Mouse (Mus musculus): ENCODE measurements around the gene Rc3h1. TPM values are rescaled to one million over a fixed set of nuclear protein-coding genes. Genes with fewer than 3 reads are reported as not detected.
A peak's percentile ranks its signal among the peaks of the same experiment; 100 is the strongest.

The Rc3h1 gene
- polyA plus RNA-seq, 1 experiment from 2014 or later: 3.8 TPM

- Histone ChIP-seq H3K9me3 (replicated peaks) (no peaks in the 10 kb centered on the region), H3K36me3 (peaks cover 7% of the 10 kb centered on the region; the same call in 1 of the 2 replicates), H3K4me2 (peak overlapping the region; percentile 41), H3K27ac (no peak overlapping the region), H3K27me3 (no peaks in the 10 kb centered on the region), H3K4me1 (replicated peaks) (0 out of 2 replicates have a peak, but pooled peaks cover 4% of the 10 kb centered on the region), H3K9ac (no peak overlapping the region), H3K4me3 (replicated peaks) (peak overlapping the region; percentile 49)
- ATAC-seq (ENCODE audit: low read depth): no peak
- 78% methylated on average over 15 of the region's 15 CpGs for WGBS (ENCODE audit: insufficient replicate concordance)
- DNase-seq: no peak
Measured at GRCm38 (mm10) chr1:160989395-160989794, 83.2 kb downstream of the Rc3h1 start.

- WGBS (ENCODE audit: insufficient replicate concordance): 51% methylated on average over 6 of the region's 6 CpGs
- no peak overlapping the region for H3K4me2 ChIP-seq
- DNase-seq: no peak
Measured at GRCm38 (mm10) chr1:160993851-160994250, 87.6 kb downstream of the Rc3h1 start.

DNA sequence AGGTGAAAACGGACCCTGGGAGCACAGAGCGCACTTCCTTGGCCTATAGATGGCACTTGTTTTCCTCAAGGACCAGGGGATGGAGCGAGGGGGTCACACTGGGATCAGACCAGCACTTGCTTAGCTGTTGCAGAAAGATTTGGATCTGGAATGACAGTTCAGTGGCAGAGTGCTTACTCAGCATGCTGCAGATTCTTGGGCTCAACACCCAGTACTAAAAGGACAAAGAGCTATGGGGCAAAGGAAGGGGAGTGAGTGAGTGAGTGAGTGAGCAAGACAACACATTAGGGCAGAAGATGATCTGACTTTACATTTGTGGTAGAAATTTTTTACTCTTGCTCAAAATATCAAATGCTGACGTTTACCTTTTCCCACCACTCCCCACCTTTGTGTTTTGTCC, 98.7 kb downstream of the Rc3h1 start:
- Histone ChIP-seq H3K4me1 (replicated peaks) (no peaks in the 10 kb centered on the region), H3K27me3 (no peaks in the 10 kb centered on the region), H3K36me3 (peaks cover 12% of the 10 kb centered on the region; the same call in 1 of the 2 replicates), H3K4me2 (no peak overlapping the region), H3K9ac (no peak overlapping the region), H3K27ac (no peak overlapping the region), H3K9me3 (replicated peaks) (no peaks in the 10 kb centered on the region), H3K4me3 (replicated peaks) (no peak overlapping the region)
- DNase-seq (no peak), ATAC-seq (ENCODE audit: low read depth) (no peak)
- 64% methylated on average over 4 of the region's 4 CpGs for WGBS (ENCODE audit: insufficient replicate concordance)

More at GRCm38 (mm10) chr1:160993851-160994250, 87.6 kb downstream of the Rc3h1 start:
- no peak for ATAC-seq (ENCODE audit: low read depth)
- Histone ChIP-seq H3K4me3 (replicated peaks) (no peak overlapping the region), H3K27me3 (no peaks in the 10 kb centered on the region), H3K4me1 (replicated peaks) (0 out of 2 replicates have a peak, but pooled peaks cover 4% of the 10 kb centered on the region), H3K36me3 (peaks cover 16% of the 10 kb centered on the region), H3K9ac (no peak overlapping the region), H3K27ac (no peak overlapping the region), H3K9me3 (replicated peaks) (no peaks in the 10 kb centered on the region)

GRCm38 (mm10) chr1:161005526-161005925, 99.3 kb downstream of the Rc3h1 start:
- Histone ChIP-seq H3K27ac (no peak overlapping the region), H3K27me3 (no peaks in the 10 kb centered on the region), H3K4me1 (replicated peaks) (no peaks in the 10 kb centered on the region), H3K4me2 (no peak overlapping the region), H3K4me3 (replicated peaks) (no peak overlapping the region), H3K9ac (no peak overlapping the region), H3K36me3 (peaks cover 12% of the 10 kb centered on the region; the same call in 1 of the 2 replicates), H3K9me3 (replicated peaks) (no peaks in the 10 kb centered on the region)
- DNase-seq (no peak), ATAC-seq (ENCODE audit: low read depth) (no peak)
- WGBS (ENCODE audit: insufficient replicate concordance): 48% methylated on average over 3 of the region's 3 CpGs

DNA sequence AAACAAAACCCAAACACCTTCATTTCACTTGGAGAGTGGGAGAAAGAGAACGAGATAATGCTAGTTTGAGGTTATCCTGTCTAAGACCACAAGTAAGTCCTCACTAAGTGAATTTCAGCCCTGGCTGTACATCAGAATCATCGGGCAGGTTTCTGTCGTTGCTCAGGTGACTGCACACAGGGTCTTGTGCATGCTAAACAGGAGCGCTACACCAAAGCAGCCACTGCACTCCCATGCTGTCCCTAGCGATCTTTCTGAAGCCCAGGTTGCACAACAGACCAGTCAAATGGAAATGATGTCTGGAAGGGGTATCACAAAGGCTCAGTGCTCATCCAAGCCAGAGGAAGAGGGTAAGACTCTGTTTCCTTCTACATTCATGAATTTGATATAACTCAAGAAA, 100.3 kb downstream of the Rc3h1 start:
- DNase-seq (no peak), ATAC-seq (ENCODE audit: low read depth) (no peak)
- no peaks in the 10 kb centered on the region for H3K27me3 ChIP-seq
- H3K27ac ChIP-seq: no peak overlapping the region
- peaks cover 12% of the 10 kb centered on the region; the same call in 1 of the 2 replicates for H3K36me3 ChIP-seq
- no peak overlapping the region for H3K9ac ChIP-seq
- H3K9me3 ChIP-seq (replicated peaks): no peaks in the 10 kb centered on the region
- no peak overlapping the region for H3K4me2 ChIP-seq
- H3K4me3 ChIP-seq (replicated peaks): no peak overlapping the region
- H3K4me1 ChIP-seq (replicated peaks): no peaks in the 10 kb centered on the region
- 70% methylated on average over 5 of the region's 5 CpGs for WGBS (ENCODE audit: insufficient replicate concordance)

DNA sequence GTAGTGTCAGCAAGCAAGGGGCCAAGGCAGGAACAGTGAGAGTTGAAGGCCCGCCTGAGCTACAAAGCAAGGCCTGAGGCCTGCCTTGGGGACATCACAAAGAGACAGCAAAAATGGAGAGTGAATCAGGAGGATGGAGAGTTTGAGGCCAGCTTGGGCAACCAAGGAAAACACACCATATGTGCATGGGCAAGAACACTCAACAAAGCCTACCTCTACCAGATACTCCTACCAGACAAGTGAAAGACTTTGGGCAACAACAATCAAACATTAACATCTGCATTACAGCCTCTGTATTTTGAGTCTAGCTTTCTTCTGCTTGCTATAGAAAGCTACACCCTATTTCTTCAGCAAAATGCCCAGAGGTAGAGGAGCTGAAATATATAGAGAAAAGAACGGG, 101.8 kb downstream of the Rc3h1 start:
- peaks cover 11% of the 10 kb centered on the region for H3K36me3 ChIP-seq
- no peaks in the 10 kb centered on the region for H3K9me3 ChIP-seq (replicated peaks)
- no peaks in the 10 kb centered on the region for H3K4me1 ChIP-seq (replicated peaks)
- DNase-seq (no peak), ATAC-seq (ENCODE audit: low read depth) (no peak)
- 63% methylated on average over 2 of the region's 2 CpGs for WGBS (ENCODE audit: insufficient replicate concordance)
- H3K4me2 ChIP-seq: no peak overlapping the region
- H3K27me3 ChIP-seq: no peaks in the 10 kb centered on the region
- no peak overlapping the region for H3K4me3 ChIP-seq (replicated peaks)
- H3K9ac ChIP-seq: no peak overlapping the region
- H3K27ac ChIP-seq: no peak overlapping the region

GRCm38 (mm10) chr1:161010436-161010835, 104.2 kb downstream of the Rc3h1 start:
- H3K36me3 ChIP-seq: peaks cover 4% of the 10 kb centered on the region
- H3K27ac ChIP-seq: no peak overlapping the region
- DNase-seq (no peak), ATAC-seq (ENCODE audit: low read depth) (no peak)
- no peak overlapping the region for H3K4me3 ChIP-seq (replicated peaks)
- H3K27me3 ChIP-seq: no peaks in the 10 kb centered on the region
- no peak overlapping the region for H3K4me2 ChIP-seq
- no peaks in the 10 kb centered on the region for H3K4me1 ChIP-seq (replicated peaks)
- no peak overlapping the region for H3K9ac ChIP-seq
- 81% methylated on average over 4 of the region's 4 CpGs for WGBS (ENCODE audit: insufficient replicate concordance)
- no peaks in the 10 kb centered on the region for H3K9me3 ChIP-seq (replicated peaks)

DNA sequence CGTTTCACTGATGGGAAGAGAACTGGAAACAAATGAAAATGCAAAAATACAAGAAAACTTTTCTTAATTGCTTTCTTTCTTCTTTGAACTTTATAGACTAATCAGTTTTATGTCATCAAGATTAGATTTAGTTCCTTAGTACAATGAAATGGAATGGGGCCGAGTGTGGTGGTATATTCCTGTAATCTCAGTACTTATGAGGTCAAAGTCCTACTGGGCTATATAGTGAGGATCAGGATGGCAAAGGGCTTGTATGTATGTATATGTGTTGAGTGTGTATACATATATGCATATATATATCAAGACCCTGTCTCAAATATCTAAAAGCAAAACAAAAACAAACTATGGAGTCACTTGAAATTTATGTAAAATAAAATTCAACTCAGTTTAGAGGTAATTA, 110.2 kb downstream of the Rc3h1 start:
- ATAC-seq (ENCODE audit: low read depth): no peak
- no peaks in the 10 kb centered on the region for H3K9me3 ChIP-seq (replicated peaks)

DNA sequence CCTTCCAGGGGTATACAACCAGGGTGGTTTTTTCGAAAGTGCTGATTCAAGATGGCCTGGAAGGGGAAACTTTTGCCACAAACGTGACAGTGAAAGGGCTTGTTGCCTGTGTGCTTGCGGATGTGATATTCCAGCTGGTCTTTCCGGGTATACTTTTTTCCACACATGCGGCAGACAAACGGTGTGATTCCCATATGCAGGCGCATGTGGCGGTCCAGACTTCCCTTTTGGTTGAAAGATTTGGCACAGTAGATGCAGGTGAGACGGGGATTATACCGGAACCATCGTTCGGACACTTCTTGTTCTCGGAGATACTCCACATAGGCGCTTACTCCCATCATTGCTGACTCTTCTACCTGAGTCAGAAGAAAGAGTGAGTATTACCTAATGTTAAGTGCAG, 113.8 kb downstream of the Rc3h1 start:
- H3K9ac ChIP-seq: no peak overlapping the region
- no peaks in the 10 kb centered on the region for H3K27me3 ChIP-seq
- no peaks in the 10 kb centered on the region for H3K9me3 ChIP-seq (replicated peaks)
- H3K27ac ChIP-seq: no peak overlapping the region
- no peak overlapping the region for H3K4me3 ChIP-seq (replicated peaks)
- DNase-seq (no peak), ATAC-seq (ENCODE audit: low read depth) (no peak)
- 88% methylated on average over 14 of the region's 14 CpGs for WGBS (ENCODE audit: insufficient replicate concordance)
- peaks cover 22% of the 10 kb centered on the region for H3K36me3 ChIP-seq
- H3K4me1 ChIP-seq (replicated peaks): no peaks in the 10 kb centered on the region
- no peak overlapping the region for H3K4me2 ChIP-seq

More for the DNA sequence above, 110.2 kb downstream of the Rc3h1 start:
- Histone ChIP-seq H3K36me3 (peaks cover 26% of the 10 kb centered on the region), H3K4me1 (replicated peaks) (no peaks in the 10 kb centered on the region), H3K27ac (no peak overlapping the region), H3K9ac (no peak overlapping the region), H3K4me2 (no peak overlapping the region), H3K27me3 (no peaks in the 10 kb centered on the region), H3K4me3 (replicated peaks) (no peak overlapping the region)
- DNase-seq: no peak
- whole genome bisulfite sequencing (ENCODE audit: insufficient replicate concordance): 61% methylated on average over 2 of the region's 2 CpGs

Other genes with a start within 250 kb of the Rc3h1 start
- gene Rabgap1l, start 113.2 kb upstream of the Rc3h1 start, polyA plus RNA-seq (2015; fragmentation: Nextera tagmentation; extraction: Ambion mirVana): 37.5 and 41.6 TPM in 2 replicates
- 326 and 385 TPM in 2 replicates for gene Serpinc1, start 72.2 kb downstream of the Rc3h1 start, polyA plus RNA-seq (2015; fragmentation: Nextera tagmentation; extraction: Ambion mirVana)
- 2.5 and 3.2 TPM in 2 replicates for gene Zbtb37, start 128.4 kb downstream of the Rc3h1 start, polyA plus RNA-seq (2015; fragmentation: Nextera tagmentation; extraction: Ambion mirVana)
- gene Dars2, start 164.2 kb downstream of the Rc3h1 start, polyA plus RNA-seq (2015; fragmentation: Nextera tagmentation; extraction: Ambion mirVana): 40.7 and 49.0 TPM in 2 replicates
- 35.3 and 39.8 TPM in 2 replicates for gene Cenpl, start 164.3 kb downstream of the Rc3h1 start, polyA plus RNA-seq (2015; fragmentation: Nextera tagmentation; extraction: Ambion mirVana)
- 5.7 and 7.6 TPM in 2 replicates for gene Klhl20, start 225.1 kb downstream of the Rc3h1 start, polyA plus RNA-seq (2015; fragmentation: Nextera tagmentation; extraction: Ambion mirVana)
- 0.06 TPM in 1 of 2 replicates, not detected in the other for gene Ankrd45, start 236.3 kb downstream of the Rc3h1 start, polyA plus RNA-seq (2015; fragmentation: Nextera tagmentation; extraction: Ambion mirVana)